Mouse (Mus musculus): ENCODE data around the gene Kidins220. TPM values are rescaled to one million over a fixed set of nuclear protein-coding genes. Genes with fewer than 3 reads are reported as not detected.

Kidins220 gene
- polyA plus RNA-seq, 1 experiment from 2014 or later = 89.0 TPM

GRCm38 (mm10) chr12:25108865-25109264 is 134.1 kb downstream of the Kidins220 start:
- no peak overlapping the region for H3K4me2 ChIP-seq (replicated peaks)
- no peak overlapping the region for H3K9ac ChIP-seq (replicated peaks)
- H3K36me3 ChIP-seq = no peaks in the 10 kb centered on the region
- 83% methylated on average over 2 of the region's 2 CpGs for WGBS
- no peak for ATAC-seq (ENCODE audit: low FRiP score, low read depth)
- H3K9me3 ChIP-seq = no peaks in the 10 kb centered on the region
- H3K4me1 ChIP-seq = peaks cover 5% of the 10 kb centered on the region; the same call in 1 of the 2 replicates
- no peak overlapping the region for H3K27ac ChIP-seq (replicated peaks)
- H3K27me3 ChIP-seq = peaks cover 4% of the 10 kb centered on the region; the same call in 1 of the 2 replicates
- no peak overlapping the region for H3K4me3 ChIP-seq

DNA sequence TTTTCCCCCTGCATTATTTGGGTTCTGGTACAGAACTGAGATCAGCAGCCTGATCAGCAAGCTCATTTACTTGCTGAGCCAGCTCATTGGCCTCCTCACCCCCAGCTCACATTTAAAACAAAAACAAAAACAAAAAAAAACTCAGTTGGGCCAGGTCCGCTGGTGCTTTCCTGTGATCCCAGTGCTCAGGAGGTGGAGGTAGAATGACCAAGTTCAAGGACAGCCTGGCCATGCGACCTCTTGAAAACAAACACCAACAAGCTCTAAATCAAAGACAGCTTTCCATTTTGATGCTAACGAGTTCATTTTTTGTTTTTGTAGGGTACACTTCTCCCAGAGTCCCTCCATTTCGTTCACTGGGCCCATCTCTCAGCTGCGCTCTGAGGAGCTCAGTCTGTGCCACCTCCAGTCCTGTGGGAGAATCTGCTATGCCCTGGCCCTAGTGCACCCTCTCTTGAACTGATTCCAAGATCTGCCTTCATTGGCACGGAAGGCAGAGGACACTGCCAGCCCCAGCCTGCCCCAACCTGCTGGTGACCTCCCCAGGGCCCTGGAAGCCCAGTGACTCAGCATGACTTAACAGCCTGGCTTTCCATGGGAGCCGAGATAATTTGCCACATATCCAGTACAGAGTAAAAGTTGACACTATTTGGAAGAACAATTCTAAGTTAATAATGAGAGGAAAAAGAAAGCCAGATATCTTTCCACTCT is 135.4 kb downstream of the Kidins220 start:
- Histone ChIP-seq H3K9me3 (no peaks in the 10 kb centered on the region), H3K4me1 (peaks cover 5% of the 10 kb centered on the region; the same call in 1 of the 2 replicates), H3K36me3 (no peaks in the 10 kb centered on the region), H3K27ac (replicated peaks) (no peak overlapping the region), H3K4me2 (replicated peaks) (no peak overlapping the region), H3K9ac (replicated peaks) (no peak overlapping the region), H3K4me3 (no peak overlapping the region), H3K27me3 (peaks cover 3% of the 10 kb centered on the region; the same call in 1 of the 2 replicates)
- no peak for ATAC-seq (ENCODE audit: low FRiP score, low read depth)
- 77% methylated on average over 7 of the region's 7 CpGs for WGBS

DNA sequence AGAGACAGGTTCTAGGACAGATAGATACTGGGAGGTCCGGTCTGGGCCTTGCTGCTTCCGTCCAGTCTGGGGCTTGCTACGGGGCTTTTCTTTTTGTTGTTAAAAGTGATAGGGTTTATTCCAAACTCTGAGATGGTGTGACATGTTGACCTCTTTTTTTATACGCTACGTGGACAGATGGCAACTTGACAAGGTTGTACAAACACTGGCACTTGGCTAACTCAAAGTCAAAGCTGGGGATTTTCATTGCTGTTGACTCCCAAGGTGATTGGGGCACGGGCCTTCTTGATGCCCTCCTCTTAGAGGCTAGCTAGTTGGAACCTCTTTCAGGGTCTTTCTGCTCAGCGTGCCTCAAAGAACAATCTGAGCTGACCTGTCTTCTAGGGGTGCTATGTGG is 136.0 kb downstream of the Kidins220 start:
- 86% methylated on average over 7 of the region's 7 CpGs for WGBS
- H3K27ac ChIP-seq (replicated peaks) = no peak overlapping the region
- H3K9me3 ChIP-seq = no peaks in the 10 kb centered on the region
- no peak overlapping the region for H3K9ac ChIP-seq (replicated peaks)
- peaks cover 5% of the 10 kb centered on the region; the same call in 1 of the 2 replicates for H3K4me1 ChIP-seq
- peaks cover 3% of the 10 kb centered on the region; the same call in 1 of the 2 replicates for H3K27me3 ChIP-seq
- no peaks in the 10 kb centered on the region for H3K36me3 ChIP-seq
- H3K4me2 ChIP-seq (replicated peaks) = no peak overlapping the region
- no peak for ATAC-seq (ENCODE audit: low FRiP score, low read depth)
- no peak overlapping the region for H3K4me3 ChIP-seq

Other genes with a start within 250 kb of the Kidins220 start
- gene Mboat2, start 144.0 kb upstream of the Kidins220 start, polyA plus RNA-seq (2016; fragmentation: Nextera tagmentation; extraction: Ambion mirVana) = 66.7 and 69.5 TPM in 2 replicates
- gene Id2, start 122.2 kb downstream of the Kidins220 start, polyA plus RNA-seq (2016; fragmentation: Nextera tagmentation; extraction: Ambion mirVana) = 249 and 276 TPM in 2 replicates